Mouse (Mus musculus) liver, adult 2 months (tissue): ENCODE measurements around the gene Trim5.

Source experiments
- CTCF ChIP-seq: fragments of 200-500 bp; IDR thresholded peaks from 2 replicates; pipeline ENCODE4 v1.5.1; 2011; ENCODE audit warnings: low read depth, low read length, control low read depth
- POLR2A ChIP-seq: fragments of 200-500 bp; IDR thresholded peaks from 2 replicates; pipeline ENCODE4 v1.6.1; 2011; ENCODE audit warnings: low read length, control low read depth; ENCODE audit not compliant: insufficient read depth; ENCODE audit errors: extremely low read depth

DNA sequence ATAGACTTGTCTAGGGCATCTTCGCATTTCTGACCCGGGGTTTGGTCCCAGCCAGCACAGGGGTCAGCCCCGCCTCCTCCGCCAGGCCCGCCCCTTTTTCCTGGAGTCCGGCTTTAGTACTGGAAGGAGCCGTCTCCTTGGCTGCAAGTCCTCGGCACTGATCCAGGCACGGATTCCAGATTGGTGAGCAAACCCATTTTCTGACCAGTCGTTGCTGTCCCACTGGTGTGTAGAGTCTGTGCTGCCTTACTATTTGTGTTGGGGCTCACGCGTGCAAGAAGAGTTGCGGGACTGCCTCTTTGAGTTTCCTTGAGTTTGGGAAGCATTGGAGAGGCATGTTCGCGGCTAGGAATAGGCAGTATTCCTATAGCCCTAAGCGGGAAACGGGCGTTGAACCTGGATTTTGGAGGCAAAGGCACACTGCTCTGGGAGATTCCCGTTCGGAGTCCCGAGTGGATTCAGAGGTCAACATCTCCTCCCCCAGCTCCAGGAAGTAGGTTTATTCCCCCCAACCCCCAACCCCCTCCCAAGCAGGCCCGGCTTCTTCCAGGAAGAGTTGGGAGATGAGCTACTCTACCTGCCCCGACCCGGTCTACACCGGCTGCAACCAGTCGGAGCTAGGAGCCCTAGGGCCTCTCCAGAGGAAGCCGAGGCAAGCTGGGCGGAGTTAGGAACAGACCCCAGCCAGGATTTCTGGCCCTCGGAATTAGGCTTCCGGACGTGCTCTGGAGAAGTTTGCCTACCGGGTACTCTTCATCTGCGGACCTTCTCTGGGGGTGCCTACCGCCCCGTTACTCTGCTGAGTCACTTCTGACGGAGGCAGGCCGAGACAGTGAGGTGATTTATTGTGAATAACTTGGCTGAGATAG, 69.0 kb downstream of the Trim5 start, which contains the start of gene Trim6:
- TF ChIP-seq POLR2A (no peak), CTCF (no peak)
